Mouse (Mus musculus) embryonic fibroblast, embryonic 13.5 days (primary cell): ENCODE measurements around the gene Prr5. TPM values are rescaled to one million over a fixed set of nuclear protein-coding genes. Genes with fewer than 3 reads are reported as not detected.

Source experiments
- H3K27ac ChIP-seq: 2 replicates; pipeline ENCODE4 v1.5.1; 2012; ENCODE audit warnings: low read length, control low read depth, inconsistent platforms; ENCODE audit not compliant: insufficient read depth
- H3K4me1 ChIP-seq: 2 replicates; pipeline ENCODE4 v1.6.1; 2011; ENCODE audit warnings: low read length; ENCODE audit not compliant: control insufficient read depth, insufficient read depth
- H3K4me3 ChIP-seq: 2 replicates; pipeline ENCODE4 v1.5.1; 2011; ENCODE audit warnings: mild to moderate bottlenecking, control low read depth, low read length; ENCODE audit not compliant: insufficient read depth
- CTCF ChIP-seq: IDR thresholded peaks from 2 replicates; pipeline ENCODE4 v1.5.1; 2011; ENCODE audit warnings: mild to moderate bottlenecking, control low read depth, low read length, moderate library complexity, borderline replicate concordance; ENCODE audit not compliant: insufficient read depth
- POLR2A ChIP-seq: IDR thresholded peaks from 2 replicates; pipeline ENCODE4 v1.6.1; 2011; ENCODE audit warnings: low read depth, mild to moderate bottlenecking, control low read depth, low read length, moderate library complexity
- polyA plus RNA-seq: library from polyadenylated mRNA; stranded (reverse); fragments of >200 nt; gene quantifications from 2 replicates; pipeline ENCODE4 v1.2.4, GENCODE M21; 2011; ENCODE audit warnings: low read depth; ENCODE audit not compliant: missing spikeins, insufficient read length

Prr5 gene
- polyA plus RNA-seq, 1 experiment: 19.5 TPM

GRCm38 (mm10) chr15:84654975-84655374 lies 14.4 kb upstream of the Prr5 start:
- Histone ChIP-seq H3K4me1 (peaks cover 7% of the 10 kb centered on the region), H3K4me3 (no peak overlapping the region), H3K27ac (peak overlapping the region; percentile 94)
- TF ChIP-seq CTCF (no peak), POLR2A (no peak)

GRCm38 (mm10) chr15:84656689-84657088 lies 12.7 kb upstream of the Prr5 start:
- TF ChIP-seq POLR2A (no peak), CTCF (no peak)
- Histone ChIP-seq H3K4me1 (peaks cover 12% of the 10 kb centered on the region), H3K4me3 (no peak overlapping the region), H3K27ac (no peak overlapping the region)

- TF ChIP-seq POLR2A: no peak
- Histone ChIP-seq H3K4me1 (peaks cover 12% of the 10 kb centered on the region), H3K27ac (no peak overlapping the region), H3K4me3 (no peak overlapping the region)
Observed at GRCm38 (mm10) chr15:84657384-84658064, 11.9 kb upstream of the Prr5 start.

GRCm38 (mm10) chr15:84658655-84659054 lies 10.8 kb upstream of the Prr5 start:
- Histone ChIP-seq H3K4me1 (peaks cover 12% of the 10 kb centered on the region), H3K4me3 (no peak overlapping the region)
- TF ChIP-seq POLR2A (no peak), CTCF (no peak)

GRCm38 (mm10) chr15:84659856-84660255 lies 9.6 kb upstream of the Prr5 start:
- no peak overlapping the region for H3K27ac ChIP-seq
- TF ChIP-seq POLR2A: no peak
- no peak for TF ChIP-seq CTCF
- H3K4me3 ChIP-seq: no peak overlapping the region
- peaks cover 11% of the 10 kb centered on the region for H3K4me1 ChIP-seq

More at GRCm38 (mm10) chr15:84658655-84659054, 10.8 kb upstream of the Prr5 start:
- no peak overlapping the region for H3K27ac ChIP-seq

- Histone ChIP-seq H3K4me1 (peaks cover 5% of the 10 kb centered on the region), H3K4me3 (no peak overlapping the region), H3K27ac (no peak overlapping the region)
- TF ChIP-seq POLR2A: no peak
- no peak for TF ChIP-seq CTCF
Observed at GRCm38 (mm10) chr15:84661274-84661673, 8.1 kb upstream of the Prr5 start.

- peak overlapping the region; percentile 42 for H3K4me3 ChIP-seq
- TF ChIP-seq CTCF (no peak), POLR2A (peak; percentile 64; the same call in 1 of the 2 replicates)
- H3K27ac ChIP-seq: no peak overlapping the region
- H3K4me1 ChIP-seq: peaks cover 5% of the 10 kb centered on the region
Observed at GRCm38 (mm10) chr15:84662952-84663684, 6.3 kb upstream of the Prr5 start.

- Histone ChIP-seq H3K4me3 (peak overlapping the region; percentile 42; the same call in 1 of the 2 replicates), H3K4me1 (peaks cover 5% of the 10 kb centered on the region), H3K27ac (no peak overlapping the region)
- TF ChIP-seq CTCF (no peak), POLR2A (no peak)
Observed at GRCm38 (mm10) chr15:84663685-84664060, 5.7 kb upstream of the Prr5 start.

- TF ChIP-seq CTCF (no peak), POLR2A (no peak)
- Histone ChIP-seq H3K4me3 (no peak overlapping the region), H3K4me1 (peaks cover 5% of the 10 kb centered on the region), H3K27ac (no peak overlapping the region)
Observed at GRCm38 (mm10) chr15:84664542-84665460, 4.6 kb upstream of the Prr5 start.
